Mouse (Mus musculus) midbrain, embryonic 15.5 days (tissue): Measurements from ENCODE around the gene Heatr5a. TPM values are rescaled to one million over a fixed set of nuclear protein-coding genes. Genes with fewer than 3 reads are reported as not detected.

Experiments used
- ATAC-seq: fragments of 200-750 bp; cut with Nextera tagmentation; replicated peaks from 2 replicates; pipeline ENCODE4 v1.8.0; 2017; ENCODE audit warnings: moderate TSS enrichment
- H3K27ac ChIP-seq: fragments of 300-500 bp; sonication (generic); 2 replicates; pipeline ENCODE4 v1.5.1; 2015; ENCODE audit warnings: mild to moderate bottlenecking, inconsistent platforms
- H3K27me3 ChIP-seq: fragments of 300-500 bp; sonication (generic); replicated peaks from 2 replicates; pipeline ENCODE4 v1.6.1; 2015; ENCODE audit warnings: inconsistent platforms
- H3K36me3 ChIP-seq: fragments of 300-500 bp; sonication (generic); replicated peaks from 2 replicates; pipeline ENCODE4 v1.6.1; 2015; ENCODE audit warnings: inconsistent platforms
- H3K4me1 ChIP-seq: fragments of 300-500 bp; sonication (generic); 2 replicates; pipeline ENCODE4 v1.6.1; 2015; ENCODE audit warnings: inconsistent platforms
- H3K4me2 ChIP-seq: fragments of 300-500 bp; sonication (generic); 2 replicates; pipeline ENCODE4 v1.6.1; 2015; ENCODE audit warnings: inconsistent platforms, mild to moderate bottlenecking, moderate library complexity
- H3K4me3 ChIP-seq: fragments of 300-500 bp; sonication (generic); 2 replicates; pipeline ENCODE4 v1.5.1; 2015; ENCODE audit warnings: mild to moderate bottlenecking, inconsistent platforms
- H3K9ac ChIP-seq: fragments of 300-500 bp; sonication (generic); 2 replicates; pipeline ENCODE4 v1.6.1; 2015; ENCODE audit warnings: mild to moderate bottlenecking, inconsistent platforms
- H3K9me3 ChIP-seq: fragments of 300-500 bp; sonication (generic); 2 replicates; pipeline ENCODE4 v1.6.1; 2016; ENCODE audit warnings: inconsistent platforms
- WGBS: fragments of 180-500 bp; shearing (Covaris S2); methylation state at CpG from one replicate; pipeline ENCODE4 v1.1.7; 2015; ENCODE audit warnings: mixed read lengths; 5-methylcytosine and 5-hydroxymethylcytosine counted together
- polyA plus RNA-seq: library from polyadenylated mRNA; unstranded; fragments of >200 nt; fragmentation: Nextera tagmentation; extraction: Ambion mirVana; gene quantifications from 2 replicates; pipeline ENCODE4 v1.2.1, GENCODE M21; 2015

Gene Heatr5a
- polyA plus RNA-seq, 1 experiment from 2014 or later, result 7.3 TPM

- Histone ChIP-seq H3K27ac (no peak overlapping the region), H3K36me3 (no peaks in the 10 kb centered on the region), H3K4me1 (peaks cover 7% of the 10 kb centered on the region), H3K4me3 (no peak overlapping the region), H3K9ac (no peak overlapping the region), H3K4me2 (no peak overlapping the region), H3K27me3 (no peaks in the 10 kb centered on the region), H3K9me3 (no peaks in the 10 kb centered on the region)
- WGBS, result 79% methylated on average over 9 of the region's 9 CpGs
- ATAC-seq, result no peak
Measured at GRCm38 (mm10) chr12:51967915-51968595, 3.1 kb downstream of the Heatr5a start.

- Histone ChIP-seq H3K4me3 (no peak overlapping the region), H3K9ac (no peak overlapping the region), H3K27ac (no peak overlapping the region), H3K27me3 (no peaks in the 10 kb centered on the region), H3K4me1 (no peaks in the 10 kb centered on the region), H3K36me3 (peaks cover 11% of the 10 kb centered on the region; the same call in 1 of the 2 replicates), H3K9me3 (no peaks in the 10 kb centered on the region), H3K4me2 (no peak overlapping the region)
- no peak for ATAC-seq
- 80% methylated on average over 6 of the region's 6 CpGs for WGBS
Measured at GRCm38 (mm10) chr12:51957626-51958025, 13.5 kb downstream of the Heatr5a start.

GRCm38 (mm10) chr12:51952309-51952708 lies 18.8 kb downstream of the Heatr5a start:
- Histone ChIP-seq H3K27me3 (no peaks in the 10 kb centered on the region), H3K4me2 (no peak overlapping the region), H3K9me3 (no peaks in the 10 kb centered on the region), H3K9ac (no peak overlapping the region), H3K36me3 (peaks cover 32% of the 10 kb centered on the region), H3K4me3 (no peak overlapping the region), H3K27ac (no peak overlapping the region), H3K4me1 (no peaks in the 10 kb centered on the region)
- no peak for ATAC-seq
- WGBS, result 86% methylated on average over 10 of the region's 10 CpGs

- Histone ChIP-seq H3K4me1 (no peaks in the 10 kb centered on the region), H3K36me3 (peaks cover 28% of the 10 kb centered on the region), H3K9me3 (no peaks in the 10 kb centered on the region), H3K9ac (no peak overlapping the region), H3K27me3 (no peaks in the 10 kb centered on the region), H3K4me3 (no peak overlapping the region), H3K27ac (no peak overlapping the region), H3K4me2 (no peak overlapping the region)
- 88% methylated on average over 10 of the region's 10 CpGs for WGBS
- ATAC-seq, result no peak
Measured at GRCm38 (mm10) chr12:51947498-51947945, 23.6 kb downstream of the Heatr5a start.

- Histone ChIP-seq H3K4me3 (no peak overlapping the region), H3K27ac (no peak overlapping the region), H3K27me3 (no peaks in the 10 kb centered on the region), H3K4me1 (no peaks in the 10 kb centered on the region), H3K36me3 (peaks cover 8% of the 10 kb centered on the region), H3K9ac (no peak overlapping the region), H3K4me2 (no peak overlapping the region), H3K9me3 (no peaks in the 10 kb centered on the region)
- ATAC-seq, result no peak
- WGBS, result 28% methylated on average over 9 of the region's 9 CpGs
Measured at GRCm38 (mm10) chr12:51945331-51945730, 25.8 kb downstream of the Heatr5a start.

GRCm38 (mm10) chr12:51939848-51940247 lies 31.3 kb downstream of the Heatr5a start:
- Histone ChIP-seq H3K36me3 (0 out of 2 replicates have a peak, but pooled peaks cover 3% of the 10 kb centered on the region), H3K9me3 (no peaks in the 10 kb centered on the region), H3K27ac (no peak overlapping the region), H3K4me1 (no peaks in the 10 kb centered on the region), H3K4me3 (no peak overlapping the region), H3K9ac (no peak overlapping the region), H3K27me3 (no peaks in the 10 kb centered on the region), H3K4me2 (no peak overlapping the region)
- 82% methylated on average over 4 of the region's 4 CpGs for WGBS
- no peak for ATAC-seq

GRCm38 (mm10) chr12:51937938-51938337 lies 33.2 kb downstream of the Heatr5a start:
- Histone ChIP-seq H3K4me2 (no peak overlapping the region), H3K27me3 (no peaks in the 10 kb centered on the region), H3K9ac (no peak overlapping the region), H3K36me3 (0 out of 2 replicates have a peak, but pooled peaks cover 3% of the 10 kb centered on the region), H3K4me1 (no peaks in the 10 kb centered on the region), H3K9me3 (no peaks in the 10 kb centered on the region), H3K27ac (no peak overlapping the region), H3K4me3 (no peak overlapping the region)
- 77% methylated on average over 6 of the region's 6 CpGs for WGBS
- no peak for ATAC-seq

GRCm38 (mm10) chr12:51929630-51930029 lies 41.5 kb downstream of the Heatr5a start:
- no peak for ATAC-seq
- Histone ChIP-seq H3K36me3 (no peaks in the 10 kb centered on the region), H3K9ac (no peak overlapping the region), H3K9me3 (no peaks in the 10 kb centered on the region), H3K4me2 (no peak overlapping the region), H3K27me3 (no peaks in the 10 kb centered on the region), H3K4me3 (no peak overlapping the region), H3K4me1 (no peaks in the 10 kb centered on the region), H3K27ac (no peak overlapping the region)
- 95% methylated on average over 2 of the region's 2 CpGs for WGBS

GRCm38 (mm10) chr12:51917191-51917590 lies 53.9 kb downstream of the Heatr5a start:
- WGBS, result 86% methylated on average over 2 of the region's 2 CpGs
- no peak overlapping the region for H3K27ac ChIP-seq
- H3K9me3 ChIP-seq, result no peaks in the 10 kb centered on the region
- no peaks in the 10 kb centered on the region for H3K4me1 ChIP-seq
- peaks cover 6% of the 10 kb centered on the region; the same call in 1 of the 2 replicates for H3K36me3 ChIP-seq
- no peaks in the 10 kb centered on the region for H3K27me3 ChIP-seq
- no peak for ATAC-seq
- no peak overlapping the region for H3K9ac ChIP-seq
- no peak overlapping the region for H3K4me2 ChIP-seq
- no peak overlapping the region for H3K4me3 ChIP-seq

- 94% methylated on average over 12 of the region's 12 CpGs for WGBS
Measured at GRCm38 (mm10) chr12:51914903-51915670, 56.0 kb downstream of the Heatr5a start.

GRCm38 (mm10) chr12:51909202-51909601 lies 61.9 kb downstream of the Heatr5a start:
- Histone ChIP-seq H3K4me1 (no peaks in the 10 kb centered on the region), H3K9me3 (no peaks in the 10 kb centered on the region), H3K9ac (no peak overlapping the region), H3K4me3 (no peak overlapping the region), H3K27ac (no peak overlapping the region), H3K36me3 (no peaks in the 10 kb centered on the region), H3K27me3 (no peaks in the 10 kb centered on the region), H3K4me2 (no peak overlapping the region)
- ATAC-seq, result no peak
- WGBS, result 92% methylated on average over 5 of the region's 5 CpGs

More at GRCm38 (mm10) chr12:51914903-51915670, 56.0 kb downstream of the Heatr5a start:
- Histone ChIP-seq H3K4me3 (no peak overlapping the region), H3K9me3 (no peaks in the 10 kb centered on the region), H3K27me3 (no peaks in the 10 kb centered on the region), H3K27ac (no peak overlapping the region), H3K4me2 (no peak overlapping the region), H3K36me3 (0 out of 2 replicates have a peak, but pooled peaks cover 6% of the 10 kb centered on the region), H3K4me1 (no peaks in the 10 kb centered on the region), H3K9ac (no peak overlapping the region)
- no peak for ATAC-seq

GRCm38 (mm10) chr12:51907543-51907942 lies 63.6 kb downstream of the Heatr5a start:
- H3K27ac ChIP-seq, result no peak overlapping the region
- no peak overlapping the region for H3K9ac ChIP-seq
- no peaks in the 10 kb centered on the region for H3K9me3 ChIP-seq
- WGBS, result 85% methylated on average over 3 of the region's 3 CpGs
- ATAC-seq, result no peak
- H3K27me3 ChIP-seq, result no peaks in the 10 kb centered on the region
- H3K4me3 ChIP-seq, result no peak overlapping the region
- H3K36me3 ChIP-seq, result no peaks in the 10 kb centered on the region
- no peak overlapping the region for H3K4me2 ChIP-seq
- no peaks in the 10 kb centered on the region for H3K4me1 ChIP-seq
